Mouse (Mus musculus): ENCODE data around the gene Dnajc30. TPM values are rescaled to one million over a fixed set of nuclear protein-coding genes. Genes with fewer than 3 reads are reported as not detected.
A peak's percentile ranks its signal among the peaks of the same experiment; 100 is the strongest.
"Not testable (repeated sequence)": the region's sequence is repeated elsewhere in the genome, so short reads cannot be mapped to it uniquely, and the experiment has no call there.

Gene Dnajc30
- total RNA-seq (2021), result 24.5 and 26.2 TPM in 2 replicates
- long read RNA-seq, experiment 1, transcript Dnajc30-201 (1 exons, 1,661 nt), result major isoform, 57 of 58 reads
- long read RNA-seq, experiment 1, partial matches to known transcripts, result 0 of 58 reads
- long read RNA-seq, experiment 1, other reads (novel, unspliced or antisense), result 1 of 58 reads
- long read RNA-seq, experiment 2, transcript Dnajc30-201 (1 exons, 1,661 nt), result major isoform, 33 of 33 reads
- long read RNA-seq, experiment 2, partial matches to known transcripts, result 0 of 33 reads
- long read RNA-seq, experiment 2, other reads (novel, unspliced or antisense), result 0 of 33 reads

- peak; percentile 98 for DNase-seq
Measured at GRCm38 (mm10) chr5:135063629-135064381, at the start of gene Dnajc30. Dnajc30 (plus strand) TSS chr5:135064202.

GRCm38 (mm10) chr5:135015497-135015896 lies 48.5 kb upstream of the Dnajc30 start:
- DNase-seq, result peak; percentile 90

GRCm38 (mm10) chr5:135016224-135016759 lies 47.7 kb upstream of the Dnajc30 start:
- no peak for DNase-seq

- peak; percentile 89 for DNase-seq
Measured at GRCm38 (mm10) chr5:135021814-135022213, 42.2 kb upstream of the Dnajc30 start.

GRCm38 (mm10) chr5:135023344-135024173 lies 40.4 kb upstream of the Dnajc30 start, which contains the start of gene Stx1a:
Stx1a (plus strand) TSS chr5:135023482.
- peak; percentile 92 for DNase-seq

GRCm38 (mm10) chr5:135024665-135025224 lies 39.3 kb upstream of the Dnajc30 start:
- DNase-seq, result no peak

- DNase-seq, result no peak
Measured at GRCm38 (mm10) chr5:135025899-135026298, 38.1 kb upstream of the Dnajc30 start.

- peak; percentile 88 for DNase-seq
Measured at GRCm38 (mm10) chr5:135029007-135029854, 34.8 kb upstream of the Dnajc30 start.

- DNase-seq, result no peak
Measured at GRCm38 (mm10) chr5:135032581-135032980, 31.4 kb upstream of the Dnajc30 start.

GRCm38 (mm10) chr5:135034593-135034992 lies 29.4 kb upstream of the Dnajc30 start:
- no peak for DNase-seq

GRCm38 (mm10) chr5:135035608-135036359 lies 28.2 kb upstream of the Dnajc30 start:
- DNase-seq, result peak; percentile 66

- no peak for DNase-seq
Measured at GRCm38 (mm10) chr5:135037946-135038345, 26.1 kb upstream of the Dnajc30 start.

GRCm38 (mm10) chr5:135039541-135039940 lies 24.5 kb upstream of the Dnajc30 start:
- DNase-seq, result no peak

GRCm38 (mm10) chr5:135040059-135040458 lies 23.9 kb upstream of the Dnajc30 start:
- DNase-seq, result no peak

- peak; percentile 68 for DNase-seq
Measured at GRCm38 (mm10) chr5:135040777-135041176, 23.2 kb upstream of the Dnajc30 start.

- DNase-seq, result no peak
Measured at GRCm38 (mm10) chr5:135042105-135042788, 21.8 kb upstream of the Dnajc30 start.

GRCm38 (mm10) chr5:135044575-135044974 lies 19.4 kb upstream of the Dnajc30 start:
- DNase-seq, result no peak

GRCm38 (mm10) chr5:135048539-135048938 lies 15.5 kb upstream of the Dnajc30 start:
- DNase-seq, result no peak

- DNase-seq, result not testable (repeated sequence)
Measured at GRCm38 (mm10) chr5:135049268-135049667, 14.7 kb upstream of the Dnajc30 start.

- DNase-seq, result no peak
Measured at GRCm38 (mm10) chr5:135053356-135053755, 10.6 kb upstream of the Dnajc30 start.
